Mouse (Mus musculus) gastrocnemius, postnatal 14 days (tissue): ENCODE results near the gene Pkd2l1. TPM values are rescaled to one million over a fixed set of nuclear protein-coding genes. Genes with fewer than 3 reads are reported as not detected.

Experiments used
- DNase-seq: peaks from one replicate; pipeline ENCODE4 v3.0.0; 2021; ENCODE audit warnings: mixed read lengths
- intact Hi-C: fragments of 180-260 bp; cut with DNase I; formaldehyde crosslinking; loops from one replicate; pipeline ENCODE4 v1.15.1; 2025; ENCODE audit warnings: low total_unique reads
- long read RNA-seq, 2 experiments: library from polyadenylated mRNA; stranded (forward); transcript quantifications; one replicate each; pipeline ENCODE4 v2.0.0; 2021
- total RNA-seq, 2 experiments: library from RNA; stranded (reverse); gene quantifications; 2 replicates each; pipeline ENCODE4 v1.2.3; 2021

Pkd2l1 gene
- total RNA-seq = not detected
- long read RNA-seq, experiment 1 = 0 reads
- long read RNA-seq, experiment 2 = 0 reads

DNA sequence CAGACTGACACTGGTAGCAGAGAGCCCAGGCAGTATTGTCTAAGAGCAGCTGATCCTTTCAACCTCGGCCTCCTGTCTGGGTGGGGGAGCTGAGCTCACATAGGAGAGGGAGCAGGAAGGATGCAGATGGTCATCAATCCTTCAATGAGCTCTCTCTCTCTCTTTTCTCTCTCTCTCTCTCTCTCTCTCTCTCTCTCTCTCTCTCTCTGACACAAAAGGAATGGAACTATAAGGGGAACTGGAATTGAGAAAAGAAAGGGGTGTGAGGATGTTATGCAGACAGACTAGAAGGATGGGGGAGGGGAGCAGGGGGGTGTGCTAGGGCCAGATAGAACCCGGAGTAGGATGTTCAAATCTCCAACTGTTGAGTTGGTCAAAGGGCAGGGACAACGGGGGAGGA, at the start of gene Pkd2l1:
TSS of gene Pkd2l1 (minus strand) at position 101 of the 400 bp plus-strand sequence.
- DNase-seq = no peak
- intact Hi-C loops = no loop called here

DNA sequence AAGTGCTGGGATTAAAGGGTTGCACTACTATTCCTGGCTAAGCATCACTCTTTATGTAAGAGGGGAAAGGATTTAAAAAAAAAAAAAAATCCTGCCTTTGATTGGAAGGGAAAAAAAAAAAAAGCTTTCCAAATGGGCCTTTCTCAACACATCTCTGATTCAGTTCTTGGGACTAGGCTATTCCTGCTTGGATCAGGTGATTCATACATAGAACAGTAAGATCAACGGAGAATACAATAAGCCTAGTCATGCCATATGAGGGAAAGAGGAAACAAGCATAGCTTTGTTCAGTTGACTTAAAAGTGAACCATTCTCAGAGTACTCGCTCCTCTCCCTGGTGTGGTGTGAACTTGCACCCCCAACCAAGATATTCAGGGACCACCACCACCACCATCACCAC, 46.7 kb upstream of the Pkd2l1 start:
- DNase-seq = no peak
- intact Hi-C loops = loop anchor here (5.0 kb wide), 1 partner anchor 183 kb away; no protein-coding TSS in a partner anchor

DNA sequence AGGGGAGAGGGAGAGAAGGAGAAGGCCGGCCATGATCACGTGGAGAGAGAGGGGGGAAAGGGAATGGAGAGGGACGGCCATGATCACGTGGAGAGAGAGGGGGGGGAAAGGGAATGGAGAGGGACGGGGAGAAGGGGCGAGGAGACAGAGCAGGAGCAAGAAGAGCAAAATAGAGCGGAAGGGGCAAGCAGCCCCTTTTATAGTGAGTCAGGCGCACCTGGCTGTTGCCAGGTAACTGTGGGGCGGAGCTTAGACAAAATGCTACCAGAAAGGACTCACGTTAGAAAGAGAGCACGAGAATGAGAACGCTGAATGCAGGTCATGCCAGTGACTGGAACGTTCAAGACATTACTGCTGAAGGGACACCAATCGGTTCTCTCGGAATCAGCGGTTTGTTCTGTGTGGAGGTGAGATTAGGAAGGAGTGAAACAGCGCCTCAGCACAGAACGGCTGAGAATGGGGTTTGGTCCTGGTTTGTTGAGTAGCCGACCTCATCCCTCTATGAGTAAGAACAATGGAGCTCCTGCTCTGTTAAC, 45.3 kb upstream of the Pkd2l1 start:
- no peak for DNase-seq
- intact Hi-C loops = loop anchor here (5.0 kb wide), 1 partner anchor 185 kb away; no protein-coding TSS in a partner anchor

DNA sequence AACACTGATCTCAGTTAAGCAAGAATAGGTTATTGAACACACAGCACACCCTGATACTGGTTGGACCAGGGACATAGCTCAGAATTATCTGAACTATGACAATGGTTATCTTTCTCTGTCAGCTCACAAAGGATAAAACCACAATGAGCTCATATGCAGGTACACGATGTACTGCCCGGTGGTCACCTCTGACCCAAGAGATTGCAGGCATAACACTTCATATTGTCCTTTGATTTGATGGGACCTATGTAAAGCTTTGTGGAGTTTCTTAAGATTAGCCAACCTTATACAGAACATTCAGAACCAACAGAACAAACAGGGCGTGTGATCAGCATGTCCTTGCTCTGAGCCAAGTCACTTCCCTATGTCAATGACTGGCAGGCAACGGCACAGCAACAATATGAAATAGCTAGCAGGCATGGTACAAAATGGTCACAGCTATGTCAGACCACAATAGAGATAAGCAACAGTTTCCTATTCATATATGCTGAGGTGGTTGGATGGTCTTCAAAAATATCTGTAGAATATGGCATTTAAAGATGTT, 39.4 kb upstream of the Pkd2l1 start:
- no peak for DNase-seq
- intact Hi-C loops = no loop called here

DNA sequence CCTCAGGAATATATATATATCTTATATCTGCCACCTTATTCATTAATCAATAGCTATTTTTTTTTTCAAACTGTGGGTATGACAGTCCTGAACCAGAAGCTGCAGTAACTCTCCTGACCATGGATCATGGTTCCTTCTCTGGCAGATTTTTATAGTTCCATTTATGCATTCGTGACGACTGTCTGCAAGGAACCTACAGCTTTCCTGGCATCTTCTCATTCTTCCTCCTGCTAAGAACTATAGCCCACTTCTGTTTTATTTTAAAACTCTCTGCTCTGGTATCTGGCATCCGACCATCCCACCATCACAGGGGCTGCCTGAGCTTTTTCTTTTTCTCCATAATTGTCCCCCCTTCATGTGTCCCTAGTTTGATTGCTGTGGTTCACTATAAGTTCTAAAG, 38.0 kb upstream of the Pkd2l1 start:
- no peak for DNase-seq
- intact Hi-C loops = no loop called here

DNA sequence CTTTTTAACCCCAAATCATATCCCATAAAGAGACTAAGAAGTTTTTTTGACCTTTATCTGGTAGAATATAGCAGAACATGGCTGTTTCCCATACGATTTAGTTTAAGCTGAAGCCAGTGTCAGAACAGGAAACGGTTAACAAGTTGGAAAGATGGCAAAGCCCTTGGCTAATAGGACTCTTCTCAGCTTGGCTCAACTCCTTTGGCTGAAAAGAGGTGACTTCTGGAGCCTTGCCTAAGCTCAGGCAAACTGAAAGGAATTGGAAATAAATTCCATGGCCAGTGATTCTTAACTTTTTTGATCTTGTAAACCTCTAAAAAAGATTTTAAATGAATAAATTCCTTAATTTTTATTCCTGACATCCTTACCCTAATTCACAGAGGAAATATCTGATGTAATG, 37.5 kb upstream of the Pkd2l1 start:
- intact Hi-C loops = no loop called here
- DNase-seq = no peak

DNA sequence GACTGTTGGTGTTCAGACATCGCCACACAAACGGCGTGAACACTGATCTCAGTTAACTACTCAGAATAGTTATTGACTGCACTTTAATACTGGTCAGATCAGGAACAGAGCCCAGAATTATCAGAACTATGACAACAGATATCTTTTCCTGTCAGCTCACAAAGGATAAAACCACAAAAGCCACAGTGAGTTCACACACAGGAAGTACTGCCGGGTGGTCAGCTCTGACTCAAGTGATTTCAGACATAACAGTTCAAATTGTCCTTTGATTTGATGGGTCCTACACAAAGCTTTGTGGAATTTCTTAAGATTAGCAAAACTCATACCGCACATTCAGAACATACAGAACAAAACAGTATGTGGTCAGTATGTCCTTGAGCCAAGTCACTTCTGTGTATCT, 33.5 kb upstream of the Pkd2l1 start:
- intact Hi-C loops = no loop called here
- no peak for DNase-seq

DNA sequence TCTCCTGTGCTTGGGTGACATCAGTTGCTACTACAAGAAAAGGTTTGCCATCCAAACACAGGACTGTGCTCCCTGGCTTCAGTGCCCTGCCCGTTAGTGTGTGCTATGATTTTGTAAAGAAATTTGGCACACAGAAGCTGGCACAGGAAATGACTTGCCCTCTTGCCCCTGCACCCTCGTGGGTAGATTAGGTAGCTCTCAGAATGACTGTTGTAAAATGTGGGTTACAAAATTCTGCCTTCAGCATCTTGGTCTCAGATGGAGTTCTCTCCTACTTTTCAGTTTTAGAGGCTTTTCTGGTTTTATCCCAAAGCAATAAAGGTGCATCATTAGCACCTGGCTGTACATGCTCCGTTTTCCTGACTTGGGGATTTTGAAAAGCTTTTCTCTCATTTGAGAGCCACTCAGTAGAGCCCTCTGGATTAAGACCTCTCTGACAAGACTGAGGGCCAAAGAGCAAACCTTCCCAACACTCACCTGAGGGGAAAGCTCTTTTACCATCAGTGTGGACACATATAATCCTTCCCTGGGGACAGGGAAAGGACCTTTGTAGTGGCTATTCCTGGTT, 25.8 kb upstream of the Pkd2l1 start:
- intact Hi-C loops = no loop called here
- DNase-seq = no peak

DNA sequence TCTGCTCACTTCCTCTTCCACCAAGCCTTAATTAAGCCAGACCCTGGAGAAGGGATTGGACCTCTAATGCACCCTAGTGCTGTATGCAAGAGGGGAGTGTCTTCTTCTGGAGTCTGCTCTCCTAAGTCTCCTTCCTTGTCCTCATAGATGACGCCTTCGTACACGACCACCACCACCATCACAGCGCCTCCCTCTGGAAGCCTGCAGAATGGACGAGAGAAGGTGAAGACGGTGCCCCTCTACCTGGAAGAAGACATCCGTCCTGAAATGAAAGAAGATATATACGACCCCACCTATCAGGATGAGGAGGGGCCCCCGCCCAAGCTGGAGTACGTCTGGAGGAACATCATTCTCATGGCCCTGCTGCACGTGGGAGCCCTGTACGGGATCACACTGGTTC, 23.0 kb upstream of the Pkd2l1 start:
- intact Hi-C loops = no loop called here
- no peak for DNase-seq

DNA sequence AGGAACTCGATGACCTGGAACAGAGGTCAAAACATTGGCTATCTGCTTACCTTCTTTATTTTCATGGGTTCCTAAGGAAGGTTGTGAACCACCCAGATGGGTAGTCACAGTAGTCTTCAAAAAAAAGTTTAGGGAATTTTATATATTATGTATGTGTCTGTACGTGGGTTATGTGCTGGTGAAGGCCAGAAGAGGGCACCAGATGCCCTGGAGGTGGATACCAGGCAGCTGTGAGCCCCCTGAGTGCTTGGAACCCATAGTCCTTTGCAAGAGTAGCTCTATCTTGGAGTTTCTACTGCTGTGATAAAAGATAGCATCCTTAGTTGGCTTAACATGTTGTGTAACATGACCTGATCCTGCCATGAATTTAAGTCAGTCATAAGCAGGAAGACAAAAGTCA, 14.8 kb upstream of the Pkd2l1 start:
- intact Hi-C loops = no loop called here
- DNase-seq = no peak

DNA sequence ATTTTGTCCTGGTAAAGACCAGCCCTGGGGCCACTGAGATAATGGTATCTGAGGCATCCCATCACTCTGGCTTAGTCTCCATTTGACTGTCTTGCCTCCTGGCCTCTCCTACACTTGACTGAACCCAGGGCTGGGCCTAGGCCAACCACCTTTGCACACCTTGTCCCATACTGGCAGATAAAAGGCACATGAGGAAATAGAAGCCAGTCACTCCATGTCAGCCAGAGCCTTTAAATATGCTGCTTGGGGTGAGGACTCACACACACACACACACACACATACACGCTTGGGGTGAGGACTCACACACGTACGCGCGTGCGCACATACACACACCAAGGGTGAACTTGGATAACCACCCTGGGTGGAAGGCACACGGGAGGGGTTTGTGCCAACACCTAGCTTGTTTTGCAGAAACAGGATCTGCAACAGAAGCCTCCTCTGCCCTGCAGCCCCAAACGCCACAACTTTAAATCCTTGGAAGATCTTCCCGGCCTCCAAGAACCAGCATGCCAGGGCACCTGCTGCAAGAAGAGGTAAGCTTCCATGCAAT, 10.8 kb upstream of the Pkd2l1 start, which contains the start of gene Scd3:
TSS of gene Scd3 (plus strand) at position 255 of the 550 bp plus-strand sequence.
- intact Hi-C loops = no loop called here
- DNase-seq = no peak

DNA sequence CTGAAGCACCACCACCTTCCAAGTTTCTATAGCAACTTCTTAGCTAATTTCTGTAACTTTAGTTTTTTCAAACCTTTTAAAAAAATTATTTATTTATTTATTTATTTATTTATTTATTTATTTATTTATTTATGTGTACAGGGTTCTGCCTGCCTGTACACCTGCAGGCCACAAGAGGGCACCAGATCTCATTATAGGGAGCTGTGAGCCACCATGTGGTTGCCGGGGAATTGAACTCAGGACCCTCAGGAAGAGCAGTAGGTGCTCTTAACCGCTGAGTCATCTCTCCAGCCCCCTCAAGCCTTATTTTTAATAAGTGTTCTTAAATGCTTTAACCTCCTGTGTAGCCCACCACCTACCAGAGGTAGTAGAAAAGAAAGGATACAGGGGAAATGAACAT, 6.7 kb upstream of the Pkd2l1 start:
- no peak for DNase-seq
- intact Hi-C loops = no loop called here

DNA sequence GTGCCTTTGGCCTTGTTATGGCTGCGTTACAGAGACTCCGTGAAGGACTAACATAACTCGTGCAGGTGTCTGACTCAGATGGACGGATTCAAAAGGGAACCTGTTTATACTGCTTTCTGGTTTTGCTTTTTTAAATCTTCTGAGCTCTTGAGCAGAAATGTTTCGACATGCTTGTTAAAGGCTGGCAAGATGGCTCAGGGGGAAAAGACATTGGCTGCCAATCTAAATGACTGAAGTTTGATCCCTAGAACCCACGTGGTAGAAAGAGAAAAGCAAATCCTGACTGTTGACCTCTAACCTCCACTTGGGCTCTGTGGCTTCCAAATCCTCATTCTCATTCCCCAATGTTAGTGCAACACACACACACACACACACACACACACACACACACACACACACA, 6.3 kb upstream of the Pkd2l1 start:
- intact Hi-C loops = no loop called here
- DNase-seq = no peak

DNA sequence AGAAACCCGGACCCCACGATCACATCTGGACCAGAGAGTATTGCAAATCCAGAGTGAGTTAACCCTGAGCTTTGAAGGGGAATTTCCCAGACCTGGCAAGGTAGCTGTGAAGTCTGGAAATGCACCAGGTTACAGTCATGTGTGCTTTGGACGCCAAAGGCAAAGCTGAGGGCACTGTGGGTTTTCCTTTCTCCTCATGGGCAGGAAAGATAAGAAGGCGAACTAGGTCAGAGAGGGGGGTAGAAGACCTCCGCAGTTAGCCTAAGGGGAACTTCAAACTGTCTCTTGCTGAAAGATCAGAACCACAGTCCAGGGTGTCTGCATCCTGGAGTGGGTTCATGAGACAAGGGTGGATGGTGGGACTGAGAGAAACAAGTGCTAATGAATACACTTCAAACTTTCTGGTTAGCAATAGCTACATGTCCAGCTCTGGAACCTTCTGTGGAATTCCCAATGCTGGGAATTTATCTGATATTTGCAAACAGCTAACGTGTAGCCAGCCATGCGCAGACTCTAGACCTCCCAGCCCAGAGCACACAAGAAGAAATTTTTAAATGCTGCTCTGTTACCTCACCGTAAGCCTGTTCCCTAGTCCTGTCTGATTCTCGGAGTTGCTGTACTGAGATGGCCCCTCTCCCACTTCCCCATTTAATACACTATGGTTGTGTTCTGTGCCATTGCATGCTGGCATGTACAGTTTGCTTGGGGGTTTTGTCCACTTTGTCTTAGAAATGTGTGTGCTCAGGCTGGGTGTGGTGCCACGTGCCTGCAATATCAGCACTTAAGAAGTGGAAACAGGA, 5.0 kb upstream of the Pkd2l1 start:
- intact Hi-C loops = no loop called here
- DNase-seq = no peak

DNA sequence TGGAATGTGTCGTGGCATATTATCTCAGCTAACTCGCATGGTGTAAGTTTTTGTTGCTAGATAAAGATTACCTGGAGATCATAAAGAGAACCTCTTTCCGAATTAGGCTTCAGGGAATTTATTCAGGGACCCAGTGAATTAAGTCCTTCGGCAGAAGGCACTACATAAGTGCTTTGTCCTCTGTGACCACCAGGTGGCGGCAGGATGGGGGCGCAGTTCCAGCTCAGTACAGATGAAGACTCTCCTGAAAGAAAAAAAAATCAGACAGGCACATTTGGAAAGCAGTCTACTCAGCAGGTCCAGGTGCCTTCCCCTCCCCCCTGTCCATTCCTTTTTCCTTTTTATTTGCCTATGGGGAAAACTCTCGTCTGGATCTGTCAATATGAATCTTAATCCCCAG, 2.9 kb upstream of the Pkd2l1 start:
- DNase-seq = peak; percentile 70
- intact Hi-C loops = no loop called here

DNA sequence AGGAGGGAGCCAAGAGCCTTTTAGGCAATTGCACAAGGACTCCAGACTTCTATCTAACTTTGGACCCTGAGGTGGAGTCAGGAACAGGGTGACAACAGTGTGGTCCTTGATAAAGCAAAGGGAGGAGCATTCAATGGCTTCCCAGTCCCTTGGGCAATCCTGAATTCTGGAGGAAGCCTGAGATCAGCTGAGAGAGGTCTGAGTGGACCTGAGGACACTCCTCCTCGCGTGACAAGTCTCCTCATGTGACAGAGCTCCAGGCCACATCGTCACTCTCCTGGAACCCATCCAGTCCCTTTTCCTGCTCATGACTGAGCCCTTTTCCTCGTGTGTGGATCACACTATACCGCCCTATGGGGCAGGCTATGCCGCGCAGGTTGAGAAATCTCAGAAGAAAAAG, 1.7 kb upstream of the Pkd2l1 start:
- DNase-seq = no peak
- intact Hi-C loops = no loop called here

DNA sequence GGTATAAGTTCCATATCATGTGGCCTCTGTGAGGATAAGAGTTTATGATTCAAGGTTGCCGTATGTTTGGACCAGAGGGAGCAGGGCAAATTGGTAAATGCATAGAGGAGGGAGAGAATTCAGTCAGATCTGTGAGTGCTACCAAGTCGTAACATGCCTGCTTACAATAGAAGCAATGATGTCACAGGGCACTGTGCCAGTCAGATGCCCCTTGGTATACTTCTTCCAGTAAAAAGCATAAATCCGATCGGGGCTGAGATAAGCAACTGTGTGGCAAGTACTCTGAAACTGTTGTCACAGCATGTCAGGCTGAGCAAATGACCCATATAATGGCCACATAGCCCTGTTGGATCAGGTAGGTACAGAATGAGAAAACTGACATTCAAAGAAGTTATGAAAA, 3.2 kb downstream of the Pkd2l1 start:
- no peak for DNase-seq
- intact Hi-C loops = no loop called here

DNA sequence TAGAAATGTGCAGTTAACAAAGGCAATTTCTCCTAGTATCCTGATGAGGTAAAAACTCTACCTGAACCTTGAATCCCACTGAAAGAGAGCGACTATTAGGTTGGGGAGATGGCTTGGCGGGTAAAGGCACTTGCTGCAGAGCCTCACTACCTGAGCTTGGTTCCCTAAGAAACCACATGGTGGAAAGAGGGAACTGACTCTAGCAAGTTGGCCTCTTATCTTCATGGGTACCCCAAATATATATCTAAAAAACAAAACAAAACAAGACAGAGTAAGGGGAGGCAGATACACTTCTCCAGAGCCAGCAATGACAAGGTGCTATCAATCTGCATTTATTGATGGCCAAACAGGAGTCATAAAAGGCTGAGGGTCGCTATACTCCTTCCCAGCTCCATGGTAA, 8.3 kb downstream of the Pkd2l1 start:
- intact Hi-C loops = no loop called here
- DNase-seq = no peak

DNA sequence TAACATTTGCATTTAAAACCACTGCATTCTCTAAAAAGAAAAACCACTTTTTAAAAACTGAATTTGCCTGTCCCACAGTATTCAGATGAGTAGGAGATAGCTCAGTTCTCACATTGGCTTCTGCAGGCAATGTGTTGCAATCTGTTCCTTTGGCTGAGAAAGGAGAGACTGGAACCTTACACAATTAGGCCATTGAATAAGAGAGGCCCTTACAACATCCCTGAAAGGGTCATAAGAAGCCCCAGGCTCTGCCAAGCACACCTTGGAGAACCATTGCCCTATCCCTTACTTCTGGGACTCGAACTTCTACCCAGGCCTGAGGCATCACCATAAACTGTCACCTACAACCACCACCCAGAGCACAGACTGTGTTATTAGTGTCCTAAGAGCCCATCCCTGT, 11.7 kb downstream of the Pkd2l1 start:
- no peak for DNase-seq
- intact Hi-C loops = no loop called here

DNA sequence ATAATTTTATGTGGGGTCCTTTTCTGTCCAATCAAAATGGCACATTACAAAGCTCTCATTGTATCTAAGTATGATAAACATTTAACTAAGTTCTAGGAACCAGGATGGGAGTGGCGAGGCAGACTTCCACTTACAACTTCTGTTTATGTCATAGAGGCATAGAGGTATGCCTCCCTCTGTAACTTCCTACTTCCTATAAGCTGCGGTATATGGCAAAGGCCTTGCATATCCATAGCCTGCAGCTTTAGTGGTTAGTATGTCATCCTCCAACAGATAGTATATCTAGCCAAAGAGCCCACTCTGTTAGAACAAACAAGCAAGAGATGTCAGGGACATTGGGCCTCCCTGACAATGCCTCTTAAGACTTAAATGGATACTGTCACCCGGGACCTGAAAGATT, 15.5 kb downstream of the Pkd2l1 start:
- no peak for DNase-seq
- intact Hi-C loops = no loop called here

DNA sequence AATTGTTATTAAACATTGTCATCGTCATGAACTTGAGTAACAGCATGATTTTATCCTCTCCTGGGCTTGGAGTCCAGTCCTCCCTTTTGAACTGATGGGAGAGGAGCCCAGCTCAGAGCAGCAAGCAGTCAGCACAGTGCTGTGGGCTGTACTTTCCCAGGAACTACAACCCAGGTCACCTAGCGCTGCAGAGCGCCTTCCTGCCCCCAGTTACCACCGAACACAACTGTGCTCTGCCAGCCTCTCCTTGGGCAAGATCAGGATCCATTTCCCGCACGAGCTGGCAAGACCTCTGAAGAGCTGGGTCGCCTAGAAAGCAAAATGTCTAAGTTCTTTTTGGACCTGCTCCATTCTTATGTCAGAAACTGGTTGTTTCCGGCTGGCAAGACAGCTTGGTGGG, 17.4 kb downstream of the Pkd2l1 start:
- intact Hi-C loops = no loop called here
- DNase-seq = no peak
